Mouse (Mus musculus) spleen, adult 2 months (tissue): Measurements from ENCODE around the gene Zfp1.

Source experiments
- CTCF ChIP-seq: fragments of 200-500 bp; IDR thresholded peaks from 2 replicates; pipeline ENCODE4 v1.5.1; 2011; ENCODE audit warnings: mild to moderate bottlenecking, inconsistent platforms; ENCODE audit not compliant: insufficient read depth, insufficient read length, insufficient replicate concordance; ENCODE audit errors: extremely low read depth
- POLR2A ChIP-seq: fragments of 200-500 bp; IDR thresholded peaks from 2 replicates; pipeline ENCODE4 v1.6.1; 2011; ENCODE audit warnings: low read depth, low read length, inconsistent platforms

GRCm38 (mm10) chr8:111700201-111700600 is 57.0 kb downstream of the Zfp1 start:
- no peak for TF ChIP-seq POLR2A
- TF ChIP-seq CTCF: no peak
